Mouse (Mus musculus) cerebellum, postnatal 25 days (tissue): ENCODE results near the gene Vax1.

ENCODE experiments used
- DNase-seq, 2 experiments: peaks; one replicate each; pipeline ENCODE4 v3.0.0; 2021; ENCODE audit warnings: mixed read lengths in 2 of 2

The Vax1 gene

GRCm38 (mm10) chr19:59168386-59168905 lies 1.4 kb downstream of the Vax1 start:
- peak in 1 of 2 experiments; percentile 4 for DNase-seq

- DNase-seq: no peak
Observed at GRCm38 (mm10) chr19:59167871-59168270, 2.0 kb downstream of the Vax1 start.

DNA sequence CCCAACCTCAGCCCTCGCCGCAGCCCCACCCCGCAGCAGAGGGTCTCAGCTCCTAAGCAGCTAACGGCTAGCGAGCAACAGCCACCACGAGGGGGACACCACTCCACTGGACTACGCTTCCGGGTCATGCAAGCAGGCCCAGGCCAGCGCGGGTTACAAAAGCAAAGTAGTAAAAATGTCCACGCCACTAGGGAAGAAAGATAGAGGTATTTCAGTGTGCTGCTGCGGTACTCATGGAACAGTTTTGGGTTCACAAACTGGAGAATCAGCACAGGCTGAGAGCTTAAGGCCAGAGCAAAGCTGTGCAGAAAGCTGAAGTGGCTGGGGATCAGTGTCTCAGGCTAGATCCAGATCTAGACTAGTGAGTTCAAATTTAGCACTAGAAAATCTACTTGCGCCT lies 3.0 kb downstream of the Vax1 start:
- no peak for DNase-seq

GRCm38 (mm10) chr19:59166311-59166761 lies 3.5 kb downstream of the Vax1 start:
- DNase-seq: peak; percentile 29 to 48

GRCm38 (mm10) chr19:59165577-59165976 lies 4.3 kb downstream of the Vax1 start:
- DNase-seq: no peak

GRCm38 (mm10) chr19:59164896-59165560 lies 4.8 kb downstream of the Vax1 start:
- no peak for DNase-seq

DNA sequence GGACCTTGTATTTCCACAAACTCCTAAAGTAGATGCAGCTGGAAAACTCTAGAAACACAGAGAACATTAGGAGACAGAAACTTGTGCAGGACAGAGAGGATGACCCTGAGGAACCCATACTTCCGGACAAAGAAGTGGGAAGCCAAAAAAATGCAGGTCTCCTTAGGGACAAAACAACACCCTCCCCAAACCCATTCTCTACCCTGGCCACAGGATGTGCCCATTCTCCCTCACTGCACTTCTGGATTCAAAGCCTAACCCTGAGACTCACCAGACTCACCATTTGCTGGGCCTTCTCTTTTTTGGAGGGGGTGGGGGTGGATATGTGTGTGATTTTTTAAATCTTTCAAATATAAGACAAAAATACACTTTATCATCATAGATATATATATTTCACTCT lies 5.7 kb downstream of the Vax1 start:
- DNase-seq: no peak

- DNase-seq: no peak
Observed at GRCm38 (mm10) chr19:59156702-59157101, 13.2 kb downstream of the Vax1 start.

DNA sequence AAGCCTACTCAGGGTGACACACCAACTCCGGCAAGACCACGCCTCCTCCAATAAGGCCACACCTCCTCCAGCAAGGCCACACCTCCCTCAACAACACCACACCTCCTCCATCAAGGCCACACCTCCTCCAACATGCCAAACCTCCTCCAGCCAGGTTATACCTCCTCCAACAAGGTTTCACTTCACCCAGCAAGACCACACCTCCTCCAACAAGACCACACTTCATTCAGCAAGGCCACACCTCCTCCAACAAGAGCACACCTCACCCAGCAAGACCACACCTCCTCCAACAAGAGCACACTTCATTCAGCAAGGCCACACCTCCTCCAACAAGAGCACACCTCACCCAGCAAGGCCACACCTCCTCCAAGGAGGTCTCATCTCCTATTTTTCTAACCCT lies 15.7 kb downstream of the Vax1 start:
- DNase-seq: no peak

GRCm38 (mm10) chr19:59145492-59146140 lies 24.2 kb downstream of the Vax1 start:
- DNase-seq: no peak

- no peak for DNase-seq
Observed at GRCm38 (mm10) chr19:59145064-59145463, 24.8 kb downstream of the Vax1 start.

- DNase-seq: no peak
Observed at GRCm38 (mm10) chr19:59142206-59142605, 27.6 kb downstream of the Vax1 start.

DNA sequence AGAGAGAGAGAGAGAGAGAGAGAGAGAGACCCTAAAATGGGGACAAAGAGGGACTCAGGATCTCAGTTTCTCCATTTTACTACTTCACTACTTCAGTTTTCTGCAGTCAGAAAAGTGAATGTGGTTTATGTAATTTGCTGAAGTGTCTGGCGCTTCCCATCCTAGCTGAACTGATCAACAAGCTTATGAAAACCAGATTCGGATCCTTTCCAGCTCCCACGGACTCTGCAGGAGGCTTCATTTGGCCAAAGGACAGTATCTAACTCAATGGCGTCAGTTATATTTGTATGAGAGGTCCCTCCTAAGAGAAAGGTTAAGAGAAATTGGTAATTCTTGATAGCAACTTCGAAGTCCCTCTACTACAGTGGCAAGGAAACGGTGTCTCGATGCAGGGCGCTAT lies 34.5 kb downstream of the Vax1 start:
- no peak for DNase-seq

- DNase-seq: no peak
Observed at GRCm38 (mm10) chr19:59134916-59135315, 34.9 kb downstream of the Vax1 start.

DNA sequence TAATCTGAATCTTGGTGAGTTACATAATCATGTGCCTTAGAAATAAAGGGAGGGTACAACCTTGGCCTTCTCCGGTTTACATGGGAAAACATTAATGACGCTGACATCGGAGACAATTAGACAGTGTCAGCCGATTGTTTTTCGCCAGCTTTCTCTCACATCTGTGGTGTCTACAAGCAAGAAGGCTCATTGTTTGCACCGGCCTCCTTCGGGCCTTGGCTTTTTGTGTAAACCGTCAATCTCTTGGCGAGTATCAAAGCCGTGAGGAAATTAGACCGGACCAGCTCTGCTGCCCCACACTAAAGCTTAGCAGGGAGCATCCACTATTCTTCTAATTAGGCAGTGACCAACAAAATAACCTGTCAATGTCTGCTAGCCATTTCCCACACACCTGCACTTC lies 36.7 kb downstream of the Vax1 start:
- DNase-seq: no peak

DNA sequence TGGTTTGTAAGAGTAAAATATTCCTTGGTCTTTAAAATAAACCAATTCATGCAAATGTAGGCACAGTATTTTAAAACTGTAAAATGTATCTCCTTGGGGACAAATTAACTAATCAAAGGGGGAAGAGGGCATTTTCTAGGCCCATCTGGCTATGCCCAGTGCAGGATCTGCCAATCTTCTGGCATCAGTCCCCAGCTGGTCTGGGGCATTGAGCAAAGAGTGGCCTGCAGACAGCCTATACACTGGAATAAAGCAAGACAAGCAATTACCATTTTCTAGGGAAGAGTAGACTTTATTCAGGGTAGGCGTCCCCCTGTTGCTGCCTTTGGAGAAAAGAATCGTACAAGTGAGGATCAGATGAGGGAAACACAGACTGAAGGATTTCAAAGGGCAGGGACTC lies 40.2 kb downstream of the Vax1 start:
- DNase-seq: no peak

DNA sequence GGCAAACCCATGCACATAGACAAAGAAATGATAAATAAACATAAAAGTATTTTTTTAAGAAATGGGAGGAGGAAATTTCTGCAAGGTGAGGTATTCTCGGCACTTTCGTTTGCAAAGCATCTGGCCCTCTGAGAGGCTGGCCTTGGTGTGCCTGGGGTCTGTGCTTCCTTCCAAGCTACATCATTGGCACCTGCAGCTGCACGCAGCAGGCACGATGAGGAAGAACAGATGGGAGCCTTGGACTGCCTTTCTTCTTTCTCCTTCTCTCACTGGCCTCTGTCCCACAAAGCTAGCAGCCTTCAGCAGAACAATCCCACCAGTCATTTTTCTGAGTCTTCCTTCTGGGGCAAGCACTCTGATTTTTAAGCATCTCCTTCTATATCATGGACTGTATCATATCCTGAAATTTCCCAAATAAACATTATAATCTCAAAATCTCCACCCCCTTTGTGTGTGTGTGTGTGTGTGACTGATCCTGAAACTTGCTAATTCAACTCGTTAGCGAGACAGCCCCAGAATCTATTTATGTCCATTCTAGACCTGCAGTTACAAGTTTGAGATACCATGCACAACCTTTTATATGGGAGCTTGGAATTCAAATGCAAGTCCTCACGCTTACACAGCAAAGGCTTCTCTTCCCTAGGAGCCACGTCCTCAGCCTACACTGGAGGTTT lies 41.2 kb downstream of the Vax1 start:
- no peak for DNase-seq

- DNase-seq: no peak
Observed at GRCm38 (mm10) chr19:59127424-59127823, 42.4 kb downstream of the Vax1 start.
